Mouse (Mus musculus): ENCODE results near the gene Sh2d3c.

Sh2d3c gene

GRCm38 (mm10) chr2:32727435-32727834 is 6.6 kb downstream of the Sh2d3c start:
- peak; percentile 72 for DNase-seq

GRCm38 (mm10) chr2:32728463-32728862 is 7.6 kb downstream of the Sh2d3c start:
- no peak for DNase-seq

GRCm38 (mm10) chr2:32729547-32729946 is 8.7 kb downstream of the Sh2d3c start:
- no peak for DNase-seq

- no peak for DNase-seq
Observed at GRCm38 (mm10) chr2:32730854-32731253, 10.0 kb downstream of the Sh2d3c start.

GRCm38 (mm10) chr2:32731911-32732310 is 11.1 kb downstream of the Sh2d3c start:
- no peak for DNase-seq

GRCm38 (mm10) chr2:32732695-32733094 is 11.8 kb downstream of the Sh2d3c start:
- DNase-seq, result no peak

- DNase-seq, result no peak
Observed at GRCm38 (mm10) chr2:32734480-32734879, 13.6 kb downstream of the Sh2d3c start.

GRCm38 (mm10) chr2:32734933-32735332 is 14.1 kb downstream of the Sh2d3c start:
- no peak for DNase-seq

- DNase-seq, result no peak
Observed at GRCm38 (mm10) chr2:32736306-32736829, 15.5 kb downstream of the Sh2d3c start.

- no peak for DNase-seq
Observed at GRCm38 (mm10) chr2:32737008-32737407, 16.2 kb downstream of the Sh2d3c start.

- DNase-seq, result no peak
Observed at GRCm38 (mm10) chr2:32739311-32739710, 18.5 kb downstream of the Sh2d3c start.

- DNase-seq, result no peak
Observed at GRCm38 (mm10) chr2:32740916-32741272, 20.0 kb downstream of the Sh2d3c start, which contains the start of gene 6330409D20Rik. TSS of gene 6330409D20Rik (minus strand) at chr2:32741016.

- peak; percentile 68 for DNase-seq
Observed at GRCm38 (mm10) chr2:32741273-32742172, 20.7 kb downstream of the Sh2d3c start.

- DNase-seq, result peak; percentile 84
Observed at GRCm38 (mm10) chr2:32742173-32742531, 21.3 kb downstream of the Sh2d3c start.

GRCm38 (mm10) chr2:32744272-32744982 is 23.6 kb downstream of the Sh2d3c start:
- DNase-seq, result no peak

GRCm38 (mm10) chr2:32749082-32749481 is 28.2 kb downstream of the Sh2d3c start:
- no peak for DNase-seq

GRCm38 (mm10) chr2:32750199-32750598 is 29.3 kb downstream of the Sh2d3c start:
- DNase-seq, result no peak

GRCm38 (mm10) chr2:32750887-32751664 is 30.2 kb downstream of the Sh2d3c start:
- no peak for DNase-seq

GRCm38 (mm10) chr2:32751665-32752033 is 30.8 kb downstream of the Sh2d3c start:
- no peak for DNase-seq

GRCm38 (mm10) chr2:32752181-32752580 is 31.3 kb downstream of the Sh2d3c start:
- no peak for DNase-seq

- DNase-seq, result no peak
Observed at GRCm38 (mm10) chr2:32756674-32757055, 35.8 kb downstream of the Sh2d3c start.

- peak; percentile 97 for DNase-seq
Observed at GRCm38 (mm10) chr2:32757056-32757845, 36.4 kb downstream of the Sh2d3c start, which contains the start of gene Tor2a. TSS of gene Tor2a (plus strand) at chr2:32757234.
